Mouse (Mus musculus) bone marrow, adult 2 months (tissue): ENCODE results near the gene Acat3. TPM values are rescaled to one million over a fixed set of nuclear protein-coding genes. Genes with fewer than 3 reads are reported as not detected.
"Not testable (repeated sequence)": the region's sequence is repeated elsewhere in the genome, so short reads cannot be mapped to it uniquely, and the experiment has no call there.

Experiments
- H3K27ac ChIP-seq: fragments of 200-500 bp; 2 replicates; pipeline ENCODE4 v1.5.1; 2012; ENCODE audit warnings: low read depth, mild to moderate bottlenecking, control low read depth, inconsistent platforms, low read length; ENCODE audit not compliant: control insufficient read depth, poor library complexity, insufficient read depth
- H3K4me1 ChIP-seq: fragments of 200-500 bp; 2 replicates; pipeline ENCODE4 v1.6.1; 2011; ENCODE audit warnings: low read length; ENCODE audit not compliant: control insufficient read depth, insufficient read depth
- H3K4me3 ChIP-seq: fragments of 200-500 bp; replicated peaks from 2 replicates; pipeline ENCODE3; 2011; ENCODE audit warnings: mild to moderate bottlenecking, low read depth, low read length, control low read depth; ENCODE audit not compliant: control insufficient read depth
- CTCF ChIP-seq: fragments of 200-500 bp; IDR thresholded peaks from 2 replicates; pipeline ENCODE4 v1.5.1; 2011; ENCODE audit warnings: low read length, control low read depth; ENCODE audit not compliant: control insufficient read depth, insufficient read depth
- POLR2A ChIP-seq: fragments of 200-500 bp; IDR thresholded peaks from 2 replicates; pipeline ENCODE4 v1.6.1; 2011; ENCODE audit warnings: low read depth, mild to moderate bottlenecking, control low read depth, low read length, borderline replicate concordance; ENCODE audit not compliant: control insufficient read depth
- WGBS: fragments of 180-500 bp; shearing (Covaris S2); methylation state at CpG from one replicate; pipeline ENCODE4 v1.1.7; 2018; 5-methylcytosine and 5-hydroxymethylcytosine counted together
- polyA plus RNA-seq: library from polyadenylated mRNA; stranded (reverse); fragments of >200 nt; gene quantifications from 2 replicates; pipeline ENCODE4 v1.2.4, GENCODE M21; 2011; ENCODE audit warnings: low replicate concordance; ENCODE audit not compliant: missing spikeins, insufficient read depth, insufficient read length

The Acat3 gene
- 0.75 and 1.2 TPM in 2 replicates for polyA plus RNA-seq

GRCm38 (mm10) chr17:12940151-12940805 lies at the start of gene Acat3:
Gene Acat3 (minus strand): TSS chr17:12940600.
- 11% methylated on average over 27 of the region's 27 CpGs for WGBS
- peaks cover 2% of the 10 kb centered on the region; the same call in 1 of the 2 replicates for H3K4me1 ChIP-seq
- TF ChIP-seq CTCF (no peak), POLR2A (no peak)
- peak within 1 kb of the TSS; percentile 29 for H3K4me3 ChIP-seq
- no peak within 1 kb of the TSS for H3K27ac ChIP-seq

GRCm38 (mm10) chr17:12988096-12988495 lies 47.7 kb upstream of the Acat3 start:
- not testable (repeated sequence) for H3K4me3 ChIP-seq, H3K4me1 ChIP-seq, H3K27ac ChIP-seq
- 69% methylated on average over 8 of the region's 8 CpGs for WGBS

- H3K27ac ChIP-seq = no peak overlapping the region
- no peak for TF ChIP-seq POLR2A
- TF ChIP-seq CTCF = no peak
- H3K4me3 ChIP-seq = no peak overlapping the region
- no peaks in the 10 kb centered on the region; the same call in none of the 2 replicates for H3K4me1 ChIP-seq
- 25% methylated on average over 2 of the region's 2 CpGs for WGBS
These were observed 43.6 kb upstream of the Acat3 start for GRCm38 (mm10) chr17:12983988-12984387.

- Histone ChIP-seq H3K4me1 (no peaks in the 10 kb centered on the region), H3K27ac (no peak overlapping the region), H3K4me3 (no peak overlapping the region)
- WGBS = 91% methylated on average over 1 of the region's 1 CpGs
- TF ChIP-seq POLR2A (no peak), CTCF (no peak)
These were observed 38.1 kb upstream of the Acat3 start for GRCm38 (mm10) chr17:12978546-12978945.

- no peak for TF ChIP-seq POLR2A
- no peak for TF ChIP-seq CTCF
- Histone ChIP-seq H3K27ac (no peak overlapping the region), H3K4me1 (no peaks in the 10 kb centered on the region), H3K4me3 (no peak overlapping the region)
- 92% methylated on average over 2 of the region's 2 CpGs for WGBS
These were observed 33.5 kb upstream of the Acat3 start for GRCm38 (mm10) chr17:12973851-12974250.

- Histone ChIP-seq H3K4me1 (no peaks in the 10 kb centered on the region), H3K27ac (no peak overlapping the region), H3K4me3 (no peak overlapping the region)
- TF ChIP-seq CTCF (no peak), POLR2A (no peak)
- WGBS = 84% methylated on average over 2 of the region's 2 CpGs
These were observed 26.8 kb upstream of the Acat3 start for GRCm38 (mm10) chr17:12967173-12967572.

GRCm38 (mm10) chr17:12963476-12963875 lies 23.1 kb upstream of the Acat3 start:
- H3K4me3 ChIP-seq = no peak overlapping the region
- WGBS = 85% methylated on average over 3 of the region's 3 CpGs
- TF ChIP-seq POLR2A (no peak), CTCF (no peak)
- no peaks in the 10 kb centered on the region; the same call in 1 of the 2 replicates for H3K4me1 ChIP-seq
- H3K27ac ChIP-seq = no peak overlapping the region

- Histone ChIP-seq H3K4me1 (no peaks in the 10 kb centered on the region; the same call in 1 of the 2 replicates), H3K27ac (peak within 1 kb of the TSS; percentile 70), H3K4me3 (peak within 1 kb of the TSS; percentile 92)
- 0% methylated on average over 42 of the region's 42 CpGs for WGBS
- peak; percentile 94 for TF ChIP-seq POLR2A
- peak; percentile 6; the same call in 1 of the 2 replicates for TF ChIP-seq CTCF
These were observed 20.0 kb upstream of the Acat3 start, which contains the start of gene Acat2 for GRCm38 (mm10) chr17:12960331-12960873. Gene Acat2 (minus strand): TSS chr17:12960747.

- not testable (repeated sequence) for H3K4me1 ChIP-seq, H3K4me3 ChIP-seq, H3K27ac ChIP-seq
- WGBS = 44% methylated on average over 1 of the region's 2 CpGs
These were observed 19.0 kb upstream of the Acat3 start for GRCm38 (mm10) chr17:12959377-12959776.
